Mouse (Mus musculus) megakaryocyte, embryonic 14.5 days (primary cell): ENCODE measurements around the gene Tmem63c.

Source experiments
- FLI1 ChIP-seq: IDR thresholded peaks from 2 replicates; pipeline ENCODE4 v1.6.1; 2012; ENCODE audit warnings: low read length, inconsistent platforms, mixed read lengths
- GATA1 ChIP-seq: IDR thresholded peaks from 3 replicates; pipeline ENCODE4 v1.6.1; 2012; ENCODE audit warnings: mixed read lengths, low read length, inconsistent platforms, borderline replicate concordance

DNA sequence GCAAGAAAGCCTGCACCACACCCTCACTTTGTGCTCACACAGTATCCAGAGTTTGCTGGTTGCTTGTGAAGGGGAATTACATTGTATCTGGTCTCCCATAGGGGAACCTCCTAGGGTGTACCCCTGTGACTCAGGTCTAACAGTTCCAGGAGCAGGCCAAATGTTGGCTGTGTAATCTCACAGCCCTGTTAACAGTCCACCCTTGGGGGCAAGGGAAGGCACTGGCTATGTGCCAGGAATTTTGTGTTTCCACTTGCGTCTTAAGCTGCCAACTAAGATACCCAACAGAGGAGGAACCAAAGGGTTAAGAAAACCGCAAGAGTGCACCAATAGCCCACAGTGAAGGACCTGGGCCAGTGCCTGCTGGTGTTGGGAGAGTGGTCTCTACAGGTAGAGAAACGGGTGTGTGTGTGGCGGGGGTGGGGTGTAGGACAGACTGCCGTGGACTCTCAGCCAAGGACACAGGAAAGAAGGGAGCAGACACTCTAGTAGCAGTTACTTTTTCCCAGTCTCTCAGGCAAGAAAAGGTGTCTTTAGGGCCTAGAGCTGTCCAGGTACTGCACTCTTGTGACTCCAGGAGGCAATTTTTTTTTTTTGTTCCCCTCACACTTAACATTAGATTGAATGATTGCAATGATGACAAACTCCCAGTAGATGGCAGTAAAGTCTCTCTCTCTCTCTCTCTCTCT lies 20.8 kb upstream of the Tmem63c start:
- TF ChIP-seq GATA1 (no peak), FLI1 (no peak)
